ENCODE assay signal across 20 mouse cellular contexts in genomic region chr9:107112056-107112455, GRCm38 (mm10).
"Had no signal": no experiment of that assay in that cellular context is flagged by ENCODE, and none has a peak within 500 bp of the region (broad histone marks: within the 10 kb centered on the region; RNA-seq: fewer than 3 reads in every experiment).

No protein-coding gene starts in this region.

- H3K9me3 ChIP-seq: liver, embryonic 13.5 days; megakaryocyte, embryonic 14.5 days; midbrain, embryonic 10.5 days; midbrain, embryonic 13.5 days; neural tube, embryonic 13.5 days had no signal

- H3K9ac ChIP-seq: liver, embryonic 13.5 days; neural tube, embryonic 13.5 days had no signal

- H3K4me1 ChIP-seq: liver, embryonic 13.5 days; megakaryocyte, embryonic 14.5 days; midbrain, embryonic 10.5 days; midbrain, embryonic 13.5 days; neural tube, embryonic 13.5 days had no signal

- H3K4me2 ChIP-seq: liver, embryonic 13.5 days; midbrain, embryonic 13.5 days; neural tube, embryonic 13.5 days had no signal

- H3K36me3 ChIP-seq: liver, embryonic 13.5 days; midbrain, embryonic 10.5 days; midbrain, embryonic 13.5 days; neural tube, embryonic 13.5 days had no signal

- ATAC-seq: lung, postnatal 0 days; midbrain, embryonic 13.5 days; midbrain, embryonic 16.5 days had no signal

- H3K27ac ChIP-seq: layer of hippocampus, adult 2 months; liver, embryonic 13.5 days; midbrain, embryonic 10.5 days; midbrain, embryonic 13.5 days; neural tube, embryonic 13.5 days; stomach, postnatal 0 days had no signal

- H3K27me3 ChIP-seq: liver, embryonic 13.5 days; megakaryocyte, embryonic 14.5 days; midbrain, embryonic 13.5 days; neural tube, embryonic 13.5 days had no signal

- H3K4me3 ChIP-seq: layer of hippocampus, adult 2 months; liver, embryonic 13.5 days; megakaryocyte, embryonic 14.5 days; midbrain, embryonic 10.5 days; midbrain, embryonic 13.5 days; myocyte; neural tube, embryonic 13.5 days had no signal

- DNase-seq: kidney, postnatal 14 days; layer of hippocampus, adult 9-11 months; liver, embryonic 13.5 days; lung, adult 2 months; lung, postnatal 36 days; right cerebral cortex, adult 18-20 months; right cerebral cortex, postnatal 14 days; right cerebral cortex, postnatal 4 days; thymus, adult 2 months; thymus, postnatal 14 days; thymus, postnatal 4 days had no signal
